In the genomic region with DNA sequence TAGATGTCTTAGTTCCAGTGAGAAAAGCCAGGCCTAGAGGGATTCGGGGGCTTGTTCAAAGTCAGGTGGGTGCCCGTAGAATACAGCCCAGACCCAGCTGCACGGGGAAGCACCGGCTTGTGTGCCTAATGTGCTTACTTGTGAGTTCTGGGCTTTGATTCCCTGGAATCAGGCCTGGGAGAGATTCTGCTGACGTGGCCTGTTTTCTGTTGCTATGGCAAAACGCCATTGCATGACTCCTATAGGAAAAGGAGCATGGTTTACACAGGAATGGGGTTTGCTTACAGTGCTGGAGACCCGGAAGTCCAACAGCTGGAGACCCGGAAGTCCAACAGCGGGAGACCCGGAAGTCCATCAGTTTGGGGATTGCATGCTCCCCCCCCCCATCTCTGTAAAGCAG, we compare ENCODE assay signal across 30 mouse cellular contexts. TPM values are rescaled to one million over a fixed set of nuclear protein-coding genes. Genes with fewer than 3 reads are reported as not detected.
A peak's percentile ranks its signal among the peaks of the same experiment; 100 is the strongest.
DNase-seq lines count a peak whose midpoint lies in the region; ATAC-seq and TF ChIP-seq lines count a peak whose summit lies in the region.
"Had no signal": no experiment of that assay in that cellular context is flagged by ENCODE, and none has a peak within 500 bp of the region (broad histone marks: within the 10 kb centered on the region; RNA-seq: fewer than 3 reads in every experiment).

No protein-coding gene starts in this region.

- ATAC-seq in forebrain, embryonic 16.5 days, result peak; percentile 47; the same call in 1 of the 2 replicates
- no peak for ATAC-seq in forebrain, embryonic 11.5 days (replicated peaks; ENCODE audit: low FRiP score)
- ATAC-seq in lung, embryonic 16.5 days (ENCODE audit: low read depth), result peak; percentile 50; the same call in 1 of the 2 replicates
- ATAC-seq: CD4-positive, CD25-positive, alpha-beta regulatory T cell, adult 4 months; inflammation-experienced regulatory T-cells, adult 6 months; midbrain, embryonic 15.5 days had no signal

- no peak for DNase-seq in forebrain, embryonic 11.5 days (ENCODE audit: low spot score)
- no peak for DNase-seq in lung, adult 18-20 months
- no peak for DNase-seq in testis, postnatal 14 days (ENCODE audit: low spot score)
- DNase-seq in brain, embryonic 14.5 days (ENCODE audit: low read depth), result peak; percentile 70
- no peak for DNase-seq in cerebellum, postnatal 4 days (ENCODE audit: low spot score in 2 of 2)
- DNase-seq: adrenal gland, postnatal 10 days; cerebellum, adult 11-12 months; cerebellum, postnatal 10 days; gastrocnemius, postnatal 25 days; heart, adult 11 months; kidney, adult 11 months; kidney, postnatal 14 days; layer of hippocampus, adult 9-11 months; liver; lung, postnatal 4 days; right cerebral cortex, postnatal 4 days; thymus, adult 18-20 months; thymus, postnatal 25 days had no signal

- no peak overlapping the region for H3K9ac ChIP-seq in forebrain, embryonic 16.5 days (replicated peaks; ENCODE audit: low read depth, low read length)
- no peak overlapping the region for H3K9ac ChIP-seq in forebrain, embryonic 11.5 days (ENCODE audit: low read length)
- H3K9ac ChIP-seq in lung, embryonic 16.5 days (ENCODE audit: low read length), result no peak overlapping the region
- H3K9ac ChIP-seq: heart, embryonic 15.5 days; liver, embryonic 14.5 days; lung, embryonic 15.5 days; midbrain, embryonic 15.5 days; neural tube, embryonic 12.5 days had no signal

- no peaks in the 10 kb centered on the region for H3K36me3 ChIP-seq in forebrain, embryonic 16.5 days (ENCODE audit: control insufficient read depth, insufficient read depth)
- no peaks in the 10 kb centered on the region for H3K36me3 ChIP-seq in forebrain, embryonic 11.5 days (ENCODE audit: control insufficient read depth, insufficient read depth, low read length)
- no peaks in the 10 kb centered on the region for H3K36me3 ChIP-seq in lung, embryonic 16.5 days (ENCODE audit: control insufficient read depth, insufficient read depth, low read length)
- no peaks in the 10 kb centered on the region for H3K36me3 ChIP-seq in testis, adult 2 months (ENCODE audit: control insufficient read depth, insufficient read depth, low read length)
- H3K36me3 ChIP-seq: heart, embryonic 10.5 days; heart, embryonic 15.5 days; lung, embryonic 15.5 days; midbrain, embryonic 15.5 days; neural tube, embryonic 12.5 days had no signal

- peaks cover 14% of the 10 kb centered on the region for H3K4me1 ChIP-seq in forebrain, embryonic 16.5 days (replicated peaks; ENCODE audit: control insufficient read depth, insufficient read depth, low read length)
- no peaks in the 10 kb centered on the region; the same call in 1 of the 2 replicates for H3K4me1 ChIP-seq in forebrain, embryonic 11.5 days (replicated peaks; ENCODE audit: control insufficient read depth, insufficient read depth, low read length)
- no peaks in the 10 kb centered on the region for H3K4me1 ChIP-seq in lung, embryonic 16.5 days (replicated peaks; ENCODE audit: control insufficient read depth, insufficient read depth, low read length)
- peaks cover 10% of the 10 kb centered on the region for H3K4me1 ChIP-seq in testis, adult 2 months (ENCODE audit: control insufficient read depth, insufficient read depth, low read length)
- H3K4me1 ChIP-seq: heart, embryonic 15.5 days; lung, embryonic 15.5 days; midbrain, embryonic 15.5 days; neural tube, embryonic 12.5 days had no signal

- TF ChIP-seq CTCF in testis, adult 2 months (IDR thresholded peaks at IDR 0.05; ENCODE audit: control insufficient read depth, insufficient read depth, insufficient replicate concordance, low read depth, low read length), result no peak
- no peak for TF ChIP-seq CTCF in brain, embryonic 14.5 days (IDR thresholded peaks at IDR 0.05; ENCODE audit: borderline replicate concordance, extremely low read depth, insufficient read depth, insufficient read length)

- no peaks in the 10 kb centered on the region for H3K9me3 ChIP-seq in forebrain, embryonic 16.5 days (ENCODE audit: control insufficient read depth, low read length)
- no peaks in the 10 kb centered on the region for H3K9me3 ChIP-seq in forebrain, embryonic 11.5 days (ENCODE audit: control insufficient read depth, low read length)
- H3K9me3 ChIP-seq in lung, embryonic 16.5 days (ENCODE audit: control insufficient read depth, low read length), result no peaks in the 10 kb centered on the region
- H3K9me3 ChIP-seq: heart, embryonic 10.5 days; heart, embryonic 15.5 days; lung, embryonic 15.5 days; megakaryocyte, embryonic 14.5 days; midbrain, embryonic 15.5 days; neural tube, embryonic 12.5 days had no signal

- no peak overlapping the region for H3K4me3 ChIP-seq in forebrain, embryonic 16.5 days (replicated peaks; ENCODE audit: low read length)
- H3K4me3 ChIP-seq in forebrain, embryonic 11.5 days (ENCODE audit: low read depth, low read length), result no peak overlapping the region
- H3K4me3 ChIP-seq in lung, embryonic 16.5 days (ENCODE audit: low read length), result no peak overlapping the region
- H3K4me3 ChIP-seq in testis, adult 2 months (ENCODE audit: control insufficient read depth, low read depth, low read length), result peak overlapping the region; percentile 83
- H3K4me3 ChIP-seq: heart, embryonic 10.5 days; heart, embryonic 15.5 days; lung, embryonic 15.5 days; megakaryocyte, embryonic 14.5 days; midbrain, embryonic 15.5 days; neural tube, embryonic 12.5 days had no signal

- peaks cover 11% of the 10 kb centered on the region for H3K27me3 ChIP-seq in forebrain, embryonic 16.5 days (replicated peaks; ENCODE audit: control insufficient read depth, insufficient read depth, low read length)
- H3K27me3 ChIP-seq in forebrain, embryonic 11.5 days (ENCODE audit: control insufficient read depth, insufficient read depth, low read length), result peaks cover 3% of the 10 kb centered on the region
- H3K27me3 ChIP-seq in lung, embryonic 16.5 days (ENCODE audit: control insufficient read depth, insufficient read depth, low read depth, low read length), result no peaks in the 10 kb centered on the region
- no peaks in the 10 kb centered on the region for H3K27me3 ChIP-seq in testis, adult 2 months (ENCODE audit: control insufficient read depth, insufficient read depth, low read length)

- 76% methylated on average over 10 of the region's 10 CpGs for WGBS in forebrain, embryonic 16.5 days
- WGBS in forebrain, embryonic 11.5 days, result 92% methylated on average over 10 of the region's 10 CpGs
- 75% methylated on average over 10 of the region's 10 CpGs for WGBS in lung, embryonic 16.5 days

- TF ChIP-seq POLR2A in testis, adult 2 months (IDR thresholded peaks at IDR 0.05; ENCODE audit: control insufficient read depth, low read depth, low read length), result no peak
- TF ChIP-seq POLR2A in brain, embryonic 14.5 days (IDR thresholded peaks at IDR 0.05; ENCODE audit: borderline replicate concordance, extremely low read depth, insufficient read depth, insufficient read length, poor library complexity, severe bottlenecking), result no peak

- H3K27ac ChIP-seq in forebrain, embryonic 16.5 days (ENCODE audit: low read length), result no peak overlapping the region
- H3K27ac ChIP-seq in forebrain, embryonic 11.5 days (ENCODE audit: low read depth, low read length), result no peak overlapping the region
- H3K27ac ChIP-seq in lung, embryonic 16.5 days (ENCODE audit: low read length), result no peak overlapping the region
- H3K27ac ChIP-seq in testis, adult 2 months (ENCODE audit: control insufficient read depth, insufficient read depth, low read depth, low read length), result no peak overlapping the region
- H3K27ac ChIP-seq: heart, embryonic 10.5 days; heart, embryonic 15.5 days; liver, embryonic 14.5 days; lung, embryonic 15.5 days; midbrain, embryonic 15.5 days; neural tube, embryonic 12.5 days had no signal

- no peak overlapping the region for H3K4me2 ChIP-seq in forebrain, embryonic 16.5 days (ENCODE audit: low read length)
- H3K4me2 ChIP-seq in forebrain, embryonic 11.5 days (ENCODE audit: low read depth, low read length, severe bottlenecking), result no peak overlapping the region
- H3K4me2 ChIP-seq in lung, embryonic 16.5 days (ENCODE audit: low read depth, low read length), result no peak overlapping the region
- H3K4me2 ChIP-seq: heart, embryonic 15.5 days; lung, embryonic 15.5 days; midbrain, embryonic 15.5 days; neural tube, embryonic 12.5 days had no signal

RNA-seq across cellular contexts. Expression of a gene that starts 24.0 kb away (rescaled TPM):
- polyA plus RNA-seq in forebrain, embryonic 16.5 days (2015; fragmentation: Nextera tagmentation; extraction: Ambion mirVana), result 28.7 and 31.6 TPM in 2 replicates
- polyA plus RNA-seq in forebrain, embryonic 11.5 days (2014; fragmentation: Nextera tagmentation; extraction: Ambion mirVana), result 21.6 and 25.0 TPM in 2 replicates
- 20.2 and 21.0 TPM in 2 replicates for polyA plus RNA-seq in lung, embryonic 16.5 days (2015; fragmentation: Nextera tagmentation; extraction: Ambion mirVana)
- polyA plus RNA-seq in testis, adult 2 months (2012; rRNA removed), result 10.3 and 11.2 TPM in 2 replicates
- polyA plus RNA-seq in brain, embryonic 14.5 days (2012; rRNA removed), result 15.5 and 16.6 TPM in 2 replicates

RNA-seq across cellular contexts. Expression of a gene that starts 39.1 kb away (rescaled TPM):
- 118 and 123 TPM in 2 replicates for polyA plus RNA-seq in forebrain, embryonic 16.5 days (2015; fragmentation: Nextera tagmentation; extraction: Ambion mirVana)
- 117 and 125 TPM in 2 replicates for polyA plus RNA-seq in forebrain, embryonic 11.5 days (2014; fragmentation: Nextera tagmentation; extraction: Ambion mirVana)
- 118 and 121 TPM in 2 replicates for polyA plus RNA-seq in lung, embryonic 16.5 days (2015; fragmentation: Nextera tagmentation; extraction: Ambion mirVana)
- polyA plus RNA-seq in testis, adult 2 months (2012; rRNA removed), result 9.5 and 12.1 TPM in 2 replicates
- 79.6 and 88.5 TPM in 2 replicates for polyA plus RNA-seq in brain, embryonic 14.5 days (2012; rRNA removed)
